Mouse (Mus musculus) cortical plate, adult 2 months (tissue): ENCODE results near the gene Fam214a.

Experiments
- CTCF ChIP-seq: fragments of 200-500 bp; IDR thresholded peaks from 2 replicates; pipeline ENCODE4 v1.5.1; 2011; ENCODE audit warnings: mild to moderate bottlenecking, control low read depth, low read length; ENCODE audit not compliant: insufficient read depth; ENCODE audit errors: extremely low read depth
- POLR2A ChIP-seq: fragments of 200-500 bp; IDR thresholded peaks from 2 replicates; pipeline ENCODE4 v1.6.1; 2011; ENCODE audit warnings: mild to moderate bottlenecking, low read length, control low read depth; ENCODE audit not compliant: insufficient read depth; ENCODE audit errors: extremely low read depth

GRCm38 (mm10) chr9:75035944-75036343 lies 83.3 kb downstream of the Fam214a start:
- TF ChIP-seq POLR2A: no peak
- TF ChIP-seq CTCF: no peak
